Mouse (Mus musculus): ENCODE data around the gene Ubxn7.
"Not testable (repeated sequence)": the region's sequence is repeated elsewhere in the genome, so short reads cannot be mapped to it uniquely, and the experiment has no call there.

Gene Ubxn7

DNA sequence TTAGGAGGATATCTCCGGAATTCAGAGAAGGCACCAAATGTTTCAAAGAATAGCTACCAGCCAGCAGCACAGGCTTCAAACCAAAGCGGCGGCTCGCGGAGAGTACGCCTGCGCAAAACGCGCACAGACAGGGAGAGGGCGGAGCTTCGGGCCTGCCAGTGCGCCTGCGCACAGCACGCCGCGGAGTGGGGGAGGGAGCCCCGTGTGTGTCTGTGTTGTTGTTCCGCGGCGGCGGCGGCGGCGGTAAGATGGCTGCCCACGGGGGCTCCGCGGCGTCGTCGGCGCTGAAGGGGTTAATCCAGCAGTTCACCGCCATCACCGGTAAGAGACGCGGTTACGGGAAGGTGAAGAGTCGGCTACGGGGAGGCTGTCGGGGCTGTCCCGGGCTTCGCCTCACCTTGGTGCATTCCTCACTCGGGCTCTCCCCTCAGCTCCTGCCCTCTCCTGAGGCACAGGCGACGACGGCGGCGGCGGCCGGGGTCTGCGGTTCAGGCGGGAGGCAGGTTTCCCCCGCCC is at the start of gene Ubxn7:
Gene Ubxn7 (plus strand): TSS at position 218 of the 516 bp plus-strand sequence.
- DNase-seq (ENCODE audit: low spot score in 2 of 2), result peak; percentile 97

DNA sequence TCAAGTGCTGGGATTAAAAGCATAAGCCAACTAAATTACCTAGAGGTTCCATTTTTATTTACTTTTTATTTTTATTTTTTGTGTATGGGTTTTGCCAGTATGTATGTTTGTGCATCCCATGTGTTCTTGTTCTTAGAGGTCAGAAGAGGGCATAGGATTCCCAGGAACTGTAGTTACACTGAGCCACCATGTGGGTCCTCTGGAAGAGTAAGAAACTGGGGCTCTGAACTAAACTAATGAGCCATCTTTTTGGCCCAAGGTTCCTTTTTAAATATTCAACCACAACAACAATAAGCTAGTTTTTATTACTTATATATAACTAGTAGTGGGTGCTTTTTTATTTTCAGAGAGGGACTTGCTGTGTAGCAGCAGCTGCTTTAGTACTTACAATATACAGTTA is 49.4 kb upstream of the Ubxn7 start:
- DNase-seq (ENCODE audit: low spot score in 2 of 2), result no peak

DNA sequence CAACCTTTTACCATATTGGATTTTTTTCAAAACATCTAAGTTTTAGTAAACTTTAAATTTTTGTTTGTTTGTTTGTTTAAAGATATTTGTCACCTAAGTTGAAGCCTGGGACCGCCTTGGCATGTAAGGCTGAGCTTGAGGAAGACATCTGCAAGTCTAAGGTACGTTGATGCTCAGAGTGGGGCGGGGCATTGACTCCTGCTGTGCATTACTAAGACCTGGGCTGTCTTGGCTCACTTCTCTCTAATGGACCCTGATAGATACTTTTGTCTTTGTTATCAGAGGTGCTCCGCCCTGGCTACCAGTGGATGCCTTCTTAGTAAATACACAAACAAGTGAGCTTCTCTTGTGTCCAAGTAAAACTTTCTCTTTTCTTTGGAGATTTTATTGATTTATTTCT is 40.2 kb upstream of the Ubxn7 start:
- DNase-seq (ENCODE audit: low spot score in 2 of 2), result no peak

DNA sequence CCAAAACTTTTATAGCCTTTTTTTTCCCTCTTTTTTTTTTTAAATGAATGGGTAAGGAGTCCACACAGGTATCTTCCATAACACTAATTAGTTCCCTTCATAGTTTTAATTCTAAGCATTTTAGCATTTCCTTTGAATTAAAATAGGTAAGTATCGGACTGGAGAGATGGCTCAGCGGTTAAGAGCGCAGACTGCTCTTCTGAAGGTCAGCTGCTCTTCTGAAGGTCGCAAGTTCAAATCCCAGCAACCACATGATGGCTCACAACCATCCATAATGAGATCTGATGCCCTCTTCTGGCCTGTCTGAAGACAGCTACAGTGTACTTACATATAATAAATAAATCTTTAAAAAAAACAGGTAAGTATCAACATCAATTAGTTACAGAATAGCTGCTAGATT is 32.4 kb upstream of the Ubxn7 start:
- not testable (repeated sequence) for DNase-seq (ENCODE audit: low spot score in 2 of 2)

DNA sequence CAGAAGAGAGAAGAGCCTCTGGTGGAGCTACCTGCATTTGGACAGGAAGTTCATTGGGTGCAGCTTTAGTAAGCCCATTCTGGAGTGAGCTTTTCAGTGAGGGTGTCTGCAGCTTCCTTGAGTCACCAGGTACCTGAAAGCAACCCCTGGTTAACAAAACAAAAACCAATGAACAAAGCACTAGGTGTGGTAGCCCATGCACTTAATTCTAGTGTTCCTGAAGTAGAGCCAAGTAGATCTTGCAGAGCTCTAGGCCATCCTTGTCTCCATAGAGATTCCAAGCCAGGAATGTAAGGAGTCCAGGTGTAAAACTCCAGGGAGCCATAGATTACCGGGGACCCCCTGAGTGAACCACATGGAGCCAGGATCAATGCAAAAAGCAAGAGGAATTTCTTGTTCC is 29.0 kb upstream of the Ubxn7 start:
- no peak for DNase-seq (ENCODE audit: low spot score in 2 of 2)

DNA sequence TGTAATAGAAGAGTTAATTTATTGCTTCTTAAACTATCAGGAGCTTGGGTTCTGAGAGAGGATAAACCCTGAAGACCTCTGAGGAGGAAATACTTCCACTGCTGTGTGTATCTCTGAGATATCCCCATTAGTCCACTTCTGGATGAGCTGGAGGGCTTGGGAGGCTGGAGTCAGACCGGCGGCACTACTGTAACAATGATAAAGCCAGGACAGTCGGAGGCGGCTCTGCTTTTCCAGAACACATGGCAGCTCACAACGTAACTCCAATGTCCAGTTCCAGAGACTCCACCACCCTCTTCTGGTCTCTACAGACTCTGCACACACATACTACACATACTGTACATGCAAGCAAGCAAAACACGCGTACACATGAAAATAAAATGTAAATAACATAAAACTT is 28.2 kb upstream of the Ubxn7 start:
- no peak for DNase-seq (ENCODE audit: low spot score in 2 of 2)

DNA sequence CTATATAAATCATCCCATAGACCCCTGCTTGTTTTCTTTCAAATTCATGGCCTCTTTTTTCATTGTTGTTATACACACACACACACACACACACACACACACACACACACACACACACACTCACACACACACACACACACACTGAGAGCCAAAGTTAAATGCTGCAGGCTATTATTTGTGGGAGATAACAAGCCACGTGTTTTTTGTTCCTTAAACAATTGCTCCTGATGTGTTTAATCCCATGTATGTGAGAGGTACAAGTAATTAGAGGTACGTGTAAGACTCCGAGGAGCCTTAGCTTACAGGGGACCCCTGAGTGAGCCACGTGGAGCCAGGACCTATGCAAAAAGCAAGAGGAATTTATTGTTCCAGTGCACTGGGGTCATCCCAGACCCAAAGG is 20.1 kb upstream of the Ubxn7 start:
- DNase-seq (ENCODE audit: low spot score in 2 of 2), result no peak

DNA sequence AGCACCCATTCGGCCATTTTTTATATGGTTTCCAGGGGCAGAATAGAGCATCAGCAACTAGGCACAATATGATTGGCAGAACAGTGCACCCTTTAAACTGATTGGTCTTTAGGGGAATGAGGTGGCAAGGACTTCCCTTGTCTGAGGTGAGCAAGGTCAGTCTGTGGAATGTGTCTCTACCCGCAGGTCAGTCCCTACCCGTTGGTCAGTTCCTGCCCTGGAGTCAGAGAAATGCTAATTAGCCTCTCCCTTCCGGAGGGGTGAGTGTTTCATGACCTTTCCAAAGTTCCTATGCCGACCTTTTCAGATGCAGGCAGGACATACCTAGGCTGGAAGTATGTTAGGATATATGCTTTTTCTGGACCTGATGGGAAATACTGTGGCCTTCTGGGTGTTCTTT is 19.7 kb upstream of the Ubxn7 start:
- DNase-seq (ENCODE audit: low spot score in 2 of 2), result no peak

DNA sequence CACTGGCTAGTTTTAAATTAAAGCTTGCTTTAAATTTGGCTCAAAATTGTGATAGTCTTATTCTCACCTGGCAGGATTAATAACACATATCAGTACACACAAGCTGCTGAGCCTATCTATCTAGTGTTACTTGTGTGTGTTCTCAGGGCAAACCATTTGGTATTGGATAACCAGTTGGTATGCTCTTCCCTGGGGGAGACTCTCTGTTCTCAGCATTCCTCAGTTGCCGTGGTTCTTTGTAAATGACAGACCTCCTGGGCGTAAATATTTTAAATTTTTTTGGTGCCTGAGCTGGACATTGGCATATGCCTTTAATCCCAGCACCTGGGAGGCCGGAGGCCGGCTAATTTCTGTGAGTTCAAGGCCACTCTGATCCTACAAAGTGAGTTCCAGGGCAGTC is 19.2 kb upstream of the Ubxn7 start:
- no peak for DNase-seq (ENCODE audit: low spot score in 2 of 2)

DNA sequence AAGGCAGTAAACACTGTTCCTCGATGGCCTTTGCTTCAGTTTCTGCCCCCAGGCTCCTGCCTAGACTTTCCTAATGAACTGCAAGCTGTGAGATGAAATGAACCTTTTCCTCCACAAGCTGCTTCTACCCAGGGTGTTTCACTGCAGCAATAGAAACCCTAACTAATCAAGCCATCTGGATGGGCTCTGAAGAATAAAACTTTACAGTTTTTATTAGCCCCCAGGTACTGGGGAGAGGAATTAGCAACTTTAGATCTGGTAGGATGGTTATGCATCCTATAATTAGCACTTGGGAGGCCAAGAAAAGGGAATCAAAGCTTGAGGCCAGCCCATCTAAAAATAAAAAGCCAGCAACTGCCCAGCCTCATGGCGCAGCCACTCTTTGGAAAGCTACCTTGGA is 15.5 kb upstream of the Ubxn7 start:
- DNase-seq (ENCODE audit: low spot score in 2 of 2), result no peak

DNA sequence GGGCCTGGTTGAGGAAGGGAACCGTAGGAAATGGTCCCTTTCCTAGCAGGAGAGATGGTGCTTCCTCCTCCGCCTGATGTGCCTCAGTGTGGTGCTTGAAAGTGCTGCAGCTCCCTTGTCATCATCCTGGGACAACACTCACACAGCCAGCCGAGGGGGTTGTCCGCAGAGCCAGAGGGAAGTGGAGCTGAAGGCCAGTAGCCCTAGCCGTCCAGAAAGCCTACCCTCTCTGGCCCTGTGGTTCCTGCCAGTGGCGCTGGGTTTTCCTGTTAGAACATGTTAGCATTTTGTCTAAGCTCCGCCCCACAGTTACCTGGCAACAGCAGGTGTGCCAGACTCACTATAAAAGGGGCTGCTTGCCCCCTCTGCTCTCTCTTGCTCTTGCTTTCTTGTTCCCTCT is 8.1 kb upstream of the Ubxn7 start:
- peak in 1 of 2 experiments; percentile 6 for DNase-seq (ENCODE audit: low spot score in 2 of 2)

DNA sequence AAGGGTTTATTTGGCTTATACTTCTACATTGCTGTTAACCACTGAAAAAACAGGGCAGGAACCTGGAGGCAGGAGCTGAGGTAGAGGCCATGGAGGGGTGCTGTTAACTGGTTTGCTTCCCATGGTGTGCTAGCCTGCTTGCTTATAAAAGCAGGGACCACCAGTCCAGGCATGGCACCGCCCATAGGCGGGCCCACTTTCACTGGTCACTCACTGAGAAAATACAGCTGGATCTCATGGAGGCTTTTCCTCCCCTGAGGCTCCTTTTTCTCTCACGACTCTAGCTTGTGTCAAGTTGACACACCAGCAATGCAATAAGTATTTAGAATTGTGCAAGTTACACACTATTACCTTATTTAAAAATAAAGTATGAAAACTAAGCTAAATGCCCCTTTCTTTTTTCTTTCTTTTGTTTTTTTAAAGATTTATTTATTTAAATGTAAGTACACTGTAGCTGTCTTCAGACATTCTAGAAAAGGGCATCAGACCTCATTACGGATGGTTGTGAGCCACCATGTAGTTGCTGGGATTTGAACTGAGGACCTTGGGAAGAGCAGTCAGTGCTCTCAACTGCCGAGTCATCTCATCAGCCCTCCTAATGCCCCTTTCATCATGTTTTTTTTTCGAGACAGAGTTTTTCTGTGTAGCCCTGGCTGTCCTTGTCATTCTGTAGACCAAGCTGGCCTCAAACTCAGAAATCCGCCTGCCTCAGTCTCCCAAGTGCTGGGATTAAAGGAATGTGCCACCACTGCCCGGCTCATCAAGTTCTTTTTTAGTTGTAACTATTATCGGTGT is 984 bp upstream of the Ubxn7 start:
- no peak for DNase-seq (ENCODE audit: low spot score in 2 of 2)

DNA sequence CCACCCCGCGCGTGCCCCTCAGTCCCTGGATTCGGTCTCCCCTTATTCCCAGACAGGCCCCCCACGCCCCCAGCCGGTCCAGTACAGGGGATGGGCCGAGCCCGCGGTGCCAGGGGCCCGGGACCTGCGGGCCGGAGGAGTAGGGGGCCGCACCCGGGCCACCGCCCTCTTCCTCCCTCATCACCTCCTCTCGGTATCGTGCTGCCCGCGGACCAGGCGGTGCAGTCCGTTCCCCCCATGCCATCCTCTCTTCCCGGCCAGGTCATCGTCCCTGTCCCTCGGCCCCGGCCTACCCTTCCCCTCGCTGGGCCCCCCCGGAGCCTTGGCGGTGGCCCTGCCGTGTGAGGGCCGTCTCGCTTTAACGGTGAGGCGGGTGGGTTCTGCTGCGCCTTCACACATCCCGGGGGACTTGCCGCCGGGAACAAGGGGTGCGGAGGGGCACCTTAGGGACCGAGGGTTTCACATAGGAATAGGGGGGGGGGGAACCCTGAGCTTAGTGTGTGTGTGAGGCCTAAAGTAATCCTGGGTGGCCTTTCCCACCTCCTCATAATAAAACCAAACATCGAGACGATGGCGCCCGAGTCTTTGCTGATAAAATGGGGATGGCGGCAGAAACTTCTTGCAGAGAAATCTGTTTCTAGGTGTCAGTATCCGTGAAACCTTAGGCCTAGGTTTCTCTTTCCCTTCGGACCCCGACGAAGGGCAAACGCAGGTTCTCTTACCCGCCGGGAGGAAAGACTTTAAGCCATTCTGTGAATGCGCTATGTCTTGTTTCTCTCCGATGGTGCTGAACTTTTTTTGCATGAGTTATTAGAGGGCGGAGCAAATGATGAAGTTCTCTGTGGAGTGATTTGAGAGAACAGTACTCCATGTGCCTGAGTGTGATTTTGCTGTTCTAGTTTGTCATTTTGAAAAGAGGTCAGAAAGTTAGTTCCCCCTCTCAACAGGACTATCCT is 777 bp downstream of the Ubxn7 start:
- peak; percentile 28 for DNase-seq (ENCODE audit: low spot score in 2 of 2)

DNA sequence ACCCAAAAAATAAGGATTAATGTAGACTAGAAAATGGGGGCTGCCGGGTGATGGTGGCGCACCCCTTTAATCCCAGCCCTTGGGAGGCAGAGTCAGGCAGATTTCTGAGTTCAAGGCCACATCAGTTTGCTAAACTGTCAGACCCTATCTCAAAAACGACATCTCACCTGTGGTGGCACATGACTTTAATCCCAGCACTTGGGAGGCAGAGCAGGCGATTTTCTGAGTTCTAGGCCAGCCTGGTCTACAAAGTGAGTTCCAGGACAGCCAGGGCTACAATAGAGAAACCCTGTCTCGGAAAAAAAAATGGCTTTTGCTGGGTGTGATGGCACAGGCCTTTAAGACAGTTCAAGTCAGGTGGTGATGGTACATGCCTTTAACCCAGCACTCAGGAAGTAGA is 3.1 kb downstream of the Ubxn7 start:
- DNase-seq (ENCODE audit: low spot score in 2 of 2), result no peak

DNA sequence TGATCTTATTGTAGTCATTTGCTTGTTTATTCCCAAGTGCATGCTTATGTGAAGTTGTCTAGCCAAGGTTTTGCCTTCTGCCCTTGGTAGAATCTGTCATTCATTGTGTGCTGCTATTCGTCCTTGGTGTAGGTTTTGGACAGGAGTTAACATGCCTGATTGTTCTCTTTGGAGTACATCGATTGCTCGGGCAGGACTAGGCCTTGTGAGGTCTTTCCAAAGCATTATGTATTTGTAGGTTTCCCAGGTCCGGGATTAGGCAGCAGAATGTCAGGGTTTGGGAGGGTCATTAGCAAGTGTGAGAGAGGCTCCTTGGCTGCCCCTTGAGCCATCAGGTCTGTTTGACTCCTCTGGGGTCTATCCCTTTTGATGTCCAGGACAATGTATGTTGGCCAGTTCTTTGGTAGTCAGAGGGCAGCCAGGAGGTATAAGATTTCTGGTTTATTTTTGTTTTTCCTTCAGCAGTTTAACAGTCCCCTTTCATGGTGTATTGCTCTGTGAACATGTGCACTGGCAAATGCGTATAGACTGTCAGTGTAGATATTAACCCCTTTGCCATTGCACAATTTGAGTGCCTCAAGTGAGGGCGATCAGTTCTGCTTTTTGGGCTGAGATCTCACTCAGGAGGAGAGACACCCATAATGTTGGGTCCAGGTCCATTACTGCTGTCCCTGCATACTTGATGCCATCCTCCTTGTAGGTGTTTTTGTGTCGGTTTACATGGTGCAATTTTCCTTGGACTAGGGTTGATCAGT is 4.1 kb downstream of the Ubxn7 start:
- no peak for DNase-seq (ENCODE audit: low spot score in 2 of 2)

DNA sequence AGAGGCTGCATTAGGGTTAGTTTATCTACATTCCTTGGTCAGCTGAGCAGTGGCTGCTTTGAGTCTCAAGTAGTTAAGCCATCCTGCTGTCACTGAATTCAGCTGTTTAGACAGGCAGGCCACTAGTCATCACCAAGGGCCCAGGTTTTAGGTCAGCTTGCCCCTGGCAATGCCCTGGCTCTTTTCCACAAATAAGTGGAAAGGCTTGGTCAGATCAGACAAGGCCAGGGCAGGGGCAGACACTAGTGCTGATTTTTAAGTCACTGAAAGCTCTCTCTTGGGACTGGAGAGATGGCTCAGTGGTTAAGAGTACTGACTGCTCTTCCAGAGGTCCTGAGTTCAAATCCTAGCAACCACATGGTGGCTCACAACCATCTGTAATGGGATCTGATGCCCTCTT is 4.9 kb downstream of the Ubxn7 start:
- no peak for DNase-seq (ENCODE audit: low spot score in 2 of 2)

DNA sequence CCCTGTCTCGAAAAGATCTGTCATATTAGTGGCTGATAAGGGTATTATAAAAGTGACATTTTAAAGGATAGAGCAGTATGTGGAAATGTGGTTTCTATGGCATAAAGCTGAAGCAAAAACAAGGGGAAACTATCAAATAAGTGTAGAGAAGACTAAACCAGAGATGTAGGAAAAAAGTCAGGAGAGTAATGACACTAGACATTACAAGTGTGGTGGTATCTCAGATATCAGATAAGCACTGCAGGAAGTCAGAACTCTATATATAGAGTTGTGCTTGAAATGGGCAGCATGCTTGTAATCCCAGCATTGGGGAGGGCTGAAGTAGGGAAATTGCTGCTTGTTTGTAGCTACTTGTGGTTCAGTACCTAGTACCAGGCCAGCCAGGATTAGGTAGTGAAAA is 8.4 kb downstream of the Ubxn7 start:
- no peak for DNase-seq (ENCODE audit: low spot score in 2 of 2)

DNA sequence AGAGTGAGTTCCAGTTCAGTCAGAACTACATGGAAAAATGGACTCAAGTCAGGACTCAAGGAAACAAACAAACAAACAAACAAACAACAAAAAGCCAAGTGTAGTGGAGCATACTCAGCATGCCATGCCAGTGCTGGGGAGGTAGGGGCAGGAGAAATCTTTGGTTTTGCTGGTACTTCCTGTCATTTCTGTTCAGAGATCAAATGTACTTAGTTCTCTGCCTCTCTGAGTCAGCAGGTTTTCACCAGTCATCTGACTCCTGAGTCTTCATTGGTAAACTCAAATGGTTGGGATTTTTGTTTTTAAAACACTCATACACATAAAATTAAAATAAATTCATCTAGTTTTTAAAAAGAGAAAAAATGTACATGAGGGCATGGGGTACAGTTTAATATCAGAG is 13.5 kb downstream of the Ubxn7 start:
- no peak for DNase-seq (ENCODE audit: low spot score in 2 of 2)

DNA sequence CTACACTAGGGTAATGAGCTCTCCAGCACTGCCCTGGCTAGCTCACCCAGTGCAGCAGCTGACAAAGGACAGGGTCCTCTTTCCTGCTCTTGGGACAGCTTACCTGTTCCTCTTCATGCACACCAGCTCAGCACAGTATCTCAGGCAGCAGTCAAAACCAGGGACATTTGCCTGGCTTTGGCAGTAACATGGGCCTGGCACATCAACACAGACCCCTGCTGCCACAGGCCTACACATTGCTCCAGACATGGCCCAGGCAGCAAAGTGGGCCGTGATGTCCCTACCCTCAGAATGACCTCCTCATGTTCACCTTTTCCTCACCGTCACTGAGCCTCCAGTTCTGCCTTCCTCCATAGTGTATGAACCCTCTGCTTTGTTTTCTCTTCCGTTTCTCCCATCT is 18.7 kb downstream of the Ubxn7 start:
- no peak for DNase-seq (ENCODE audit: low spot score in 2 of 2)

DNA sequence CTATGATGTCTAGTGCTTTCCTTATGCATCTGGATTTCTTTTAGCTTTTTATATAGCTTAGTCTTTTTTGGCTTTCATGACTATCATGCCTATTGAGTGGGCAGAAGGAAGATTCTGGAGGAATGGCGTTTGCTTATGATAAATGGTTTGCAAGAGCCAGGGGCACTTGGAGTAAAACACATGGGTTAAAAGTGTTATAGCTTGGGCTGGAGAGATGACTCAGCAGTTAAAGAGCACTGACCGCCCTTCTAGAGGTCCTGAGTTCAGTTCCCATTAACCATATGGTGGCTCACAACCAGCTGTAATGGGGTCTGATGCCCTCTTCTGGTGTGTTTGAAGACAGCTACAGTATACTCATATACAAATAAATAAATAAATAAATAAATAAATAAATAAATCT is 31.5 kb downstream of the Ubxn7 start:
- DNase-seq (ENCODE audit: low spot score in 2 of 2), result no peak

DNA sequence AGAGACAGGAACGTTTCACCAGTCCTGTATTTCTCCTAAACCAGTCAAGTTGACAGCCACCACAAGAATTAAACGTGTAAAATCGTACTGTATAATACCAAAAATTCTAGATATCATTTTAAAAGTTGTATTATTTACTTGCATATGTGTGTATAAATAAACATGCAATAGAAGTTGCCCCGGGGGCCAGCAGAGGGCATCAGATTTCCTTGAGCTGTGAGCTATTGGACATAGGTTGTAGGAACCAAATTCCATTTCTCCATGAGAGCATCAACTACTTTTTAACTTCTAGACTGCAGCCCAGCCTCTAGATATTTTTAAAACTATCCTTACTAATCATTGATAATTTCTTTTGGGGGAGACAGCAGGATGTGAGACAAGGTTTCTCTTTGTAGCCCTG is 39.3 kb downstream of the Ubxn7 start:
- DNase-seq (ENCODE audit: low spot score in 2 of 2), result peak; percentile 32 to 36

DNA sequence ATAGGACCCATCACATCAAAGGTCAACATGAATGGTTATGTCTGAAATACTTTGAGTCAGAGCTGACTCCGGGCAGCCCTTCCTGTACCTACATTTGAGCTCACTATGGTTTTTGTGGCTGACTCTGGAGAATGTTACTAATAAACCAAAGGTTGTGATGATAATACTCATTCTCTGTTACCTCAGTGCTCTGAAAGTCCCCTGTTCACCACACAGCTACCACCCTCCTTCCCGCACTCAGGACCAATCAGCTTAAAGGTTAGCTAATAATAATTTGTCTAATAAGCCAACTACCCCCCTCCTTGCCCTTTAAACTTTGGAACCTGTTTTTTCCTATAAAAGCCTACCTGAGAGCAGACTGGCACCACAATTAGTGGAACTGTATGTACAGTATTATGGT is 47.5 kb downstream of the Ubxn7 start:
- no peak for DNase-seq (ENCODE audit: low spot score in 2 of 2)
